Mouse (Mus musculus) kidney, postnatal 0 days (tissue): ENCODE data around the gene Actr5. TPM values are rescaled to one million over a fixed set of nuclear protein-coding genes. Genes with fewer than 3 reads are reported as not detected.

ENCODE experiments used
- ATAC-seq: fragments of 200-750 bp; cut with Nextera tagmentation; replicated peaks from 2 replicates; pipeline ENCODE4 v1.8.0; 2017; ENCODE audit warnings: low read depth, moderate number of reproducible peaks, moderate TSS enrichment, moderate library complexity; ENCODE audit not compliant: low FRiP score
- DNase-seq: peaks from one replicate; pipeline ENCODE4 v3.0.0-alpha.2; 2016; ENCODE audit warnings: low spot score
- H3K27ac ChIP-seq: fragments of 300-500 bp; sonication (generic); 2 replicates; pipeline ENCODE4 v1.5.1; 2014; ENCODE audit warnings: mild to moderate bottlenecking
- H3K27me3 ChIP-seq: fragments of 300-500 bp; sonication (generic); 2 replicates; pipeline ENCODE4 v1.6.1; 2014; ENCODE audit warnings: low read length, mixed read lengths; ENCODE audit not compliant: insufficient read depth
- H3K36me3 ChIP-seq: fragments of 300-500 bp; sonication (generic); 2 replicates; pipeline ENCODE4 v1.6.1; 2014; ENCODE audit warnings: low read length, mixed read lengths; ENCODE audit not compliant: insufficient read depth
- H3K4me1 ChIP-seq: fragments of 300-500 bp; sonication (generic); replicated peaks from 2 replicates; pipeline ENCODE4 v1.6.1; 2014; ENCODE audit warnings: antibody characterized with exemption, low read length, mixed read lengths; ENCODE audit not compliant: insufficient read depth
- H3K4me2 ChIP-seq: fragments of 300-500 bp; sonication (generic); 2 replicates; pipeline ENCODE4 v1.6.1; 2014; ENCODE audit warnings: mild to moderate bottlenecking, low read length, moderate library complexity, mixed read lengths
- H3K4me3 ChIP-seq: fragments of 300-500 bp; sonication (generic); replicated peaks from 2 replicates; pipeline ENCODE4 v1.5.1; 2014; ENCODE audit warnings: low read depth, low read length
- H3K9ac ChIP-seq: fragments of 300-500 bp; sonication (generic); 2 replicates; pipeline ENCODE4 v1.6.1; 2014; ENCODE audit warnings: low read depth, low read length
- H3K9me3 ChIP-seq: fragments of 300-500 bp; sonication (generic); replicated peaks from 2 replicates; pipeline ENCODE4 v1.6.1; 2016; ENCODE audit warnings: low read length, inconsistent platforms, mixed read lengths
- CTCF ChIP-seq: IDR thresholded peaks from 2 replicates; pipeline ENCODE4 v1.5.1; 2016; ENCODE audit warnings: antibody characterized with exemption, low read depth, mild to moderate bottlenecking, moderate library complexity
- WGBS: fragments of 180-500 bp; shearing (Covaris S2); extraction: QIAGEN DNeasy Blood & Tissue Kit; methylation state at CpG from one replicate; pipeline ENCODE4 v1.1.7; 2014; 5-methylcytosine and 5-hydroxymethylcytosine counted together
- polyA plus RNA-seq: library from polyadenylated mRNA; unstranded; fragments of >200 nt; fragmentation: Nextera tagmentation; extraction: Ambion mirVana; gene quantifications from 2 replicates; pipeline ENCODE4 v1.2.1, GENCODE M21; 2015

The Actr5 gene
- polyA plus RNA-seq, 1 experiment from 2014 or later, result 9.1 TPM

- Histone ChIP-seq H3K4me1 (no peaks in the 10 kb centered on the region), H3K9ac (no peak overlapping the region), H3K36me3 (no peaks in the 10 kb centered on the region), H3K4me3 (no peak overlapping the region), H3K27ac (no peak overlapping the region), H3K4me2 (no peak overlapping the region), H3K27me3 (0 out of 2 replicates have a peak, but pooled peaks cover 2% of the 10 kb centered on the region), H3K9me3 (no peaks in the 10 kb centered on the region)
- DNase-seq (no peak), ATAC-seq (no peak)
- WGBS, result 69% methylated on average over 4 of the region's 4 CpGs
- no peak for TF ChIP-seq CTCF
Observed at GRCm38 (mm10) chr2:158593371-158593770, 31.3 kb upstream of the Actr5 start.

DNA sequence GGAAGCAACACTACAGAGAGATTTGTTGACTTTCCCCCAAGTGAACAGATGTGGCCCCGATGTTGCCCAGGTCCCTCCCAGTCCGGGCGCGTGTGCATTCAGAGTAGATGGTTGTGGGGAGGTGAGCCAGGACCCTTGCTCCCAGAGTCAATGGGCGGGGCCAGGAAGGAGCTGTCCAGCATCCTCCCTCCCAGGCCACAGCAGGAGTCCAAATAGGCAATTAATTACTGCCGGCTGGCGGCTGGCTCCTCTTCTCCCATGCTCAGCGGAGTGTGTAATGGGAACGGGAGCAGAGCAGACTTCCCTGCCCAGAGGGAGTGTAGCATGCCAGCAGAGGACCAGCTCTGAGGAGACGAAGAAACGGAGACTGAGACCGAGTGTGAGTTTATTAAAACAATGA, 29.6 kb upstream of the Actr5 start:
- 1% methylated on average over 12 of the region's 12 CpGs for WGBS
- Histone ChIP-seq H3K4me3 (no peak overlapping the region), H3K9me3 (no peaks in the 10 kb centered on the region), H3K4me1 (no peaks in the 10 kb centered on the region), H3K4me2 (peak overlapping the region; percentile 10; the same call in 1 of the 2 replicates), H3K9ac (no peak overlapping the region), H3K27ac (no peak overlapping the region), H3K27me3 (0 out of 2 replicates have a peak, but pooled peaks cover under 1% of the 10 kb centered on the region), H3K36me3 (no peaks in the 10 kb centered on the region)
- peak; percentile 82 for ATAC-seq
- TF ChIP-seq CTCF, result no peak
- DNase-seq, result peak; percentile 89

- Histone ChIP-seq H3K27ac (no peak overlapping the region), H3K4me2 (peak overlapping the region; percentile 10; the same call in 1 of the 2 replicates)
Observed at GRCm38 (mm10) chr2:158595577-158595976, 29.1 kb upstream of the Actr5 start.

GRCm38 (mm10) chr2:158596803-158597202, 27.9 kb upstream of the Actr5 start:
- Histone ChIP-seq H3K9me3 (no peaks in the 10 kb centered on the region), H3K9ac (no peak overlapping the region), H3K4me2 (no peak overlapping the region), H3K4me3 (no peak overlapping the region), H3K27ac (no peak overlapping the region), H3K27me3 (no peaks in the 10 kb centered on the region), H3K36me3 (no peaks in the 10 kb centered on the region), H3K4me1 (no peaks in the 10 kb centered on the region)
- DNase-seq (no peak), ATAC-seq (no peak)
- no peak for TF ChIP-seq CTCF
- WGBS, result 68% methylated on average over 1 of the region's 1 CpGs

More at GRCm38 (mm10) chr2:158595577-158595976, 29.1 kb upstream of the Actr5 start:
- no peaks in the 10 kb centered on the region for H3K4me1 ChIP-seq
- no peak for TF ChIP-seq CTCF
- no peak overlapping the region for H3K9ac ChIP-seq
- no peaks in the 10 kb centered on the region for H3K36me3 ChIP-seq
- ATAC-seq (no peak), DNase-seq (no peak)
- no peaks in the 10 kb centered on the region for H3K9me3 ChIP-seq
- WGBS, result 21% methylated on average over 7 of the region's 7 CpGs
- H3K27me3 ChIP-seq, result no peaks in the 10 kb centered on the region
- no peak overlapping the region for H3K4me3 ChIP-seq

DNA sequence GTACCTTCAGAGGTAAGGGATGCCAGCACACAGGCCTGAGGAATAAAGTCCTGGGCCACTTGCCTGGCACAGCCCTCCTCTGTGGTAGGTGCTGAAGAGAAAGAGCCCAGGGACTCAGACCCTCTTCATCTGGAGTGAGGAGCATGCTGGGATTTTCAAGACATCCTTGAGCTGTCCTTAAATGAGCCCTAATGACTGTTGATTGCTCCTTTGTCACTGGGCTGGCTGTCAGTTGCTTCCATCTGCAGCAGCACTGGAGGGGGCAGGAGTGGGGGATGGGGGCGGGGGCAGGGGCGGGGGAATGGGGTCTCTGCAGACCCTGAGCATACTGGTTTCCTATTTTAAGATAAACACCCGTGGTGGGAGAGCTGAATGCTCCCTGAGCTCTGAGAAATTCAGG, 24.2 kb upstream of the Actr5 start:
- no peak for TF ChIP-seq CTCF
- ATAC-seq (no peak), DNase-seq (no peak)
- Histone ChIP-seq H3K27ac (no peak overlapping the region), H3K9me3 (no peaks in the 10 kb centered on the region), H3K4me1 (no peaks in the 10 kb centered on the region), H3K4me3 (no peak overlapping the region), H3K36me3 (no peaks in the 10 kb centered on the region), H3K9ac (no peak overlapping the region), H3K4me2 (no peak overlapping the region), H3K27me3 (peaks cover 5% of the 10 kb centered on the region; the same call in 1 of the 2 replicates)
- 13% methylated on average over 3 of the region's 3 CpGs for WGBS

GRCm38 (mm10) chr2:158601326-158601725, 23.4 kb upstream of the Actr5 start:
- TF ChIP-seq CTCF, result no peak
- Histone ChIP-seq H3K27me3 (peaks cover 5% of the 10 kb centered on the region; the same call in 1 of the 2 replicates), H3K4me1 (no peaks in the 10 kb centered on the region), H3K4me3 (no peak overlapping the region), H3K36me3 (no peaks in the 10 kb centered on the region), H3K9me3 (no peaks in the 10 kb centered on the region), H3K27ac (no peak overlapping the region), H3K4me2 (no peak overlapping the region), H3K9ac (no peak overlapping the region)
- DNase-seq, result no peak
- 88% methylated on average over 1 of the region's 1 CpGs for whole genome bisulfite sequencing
- ATAC-seq, result no peak

DNA sequence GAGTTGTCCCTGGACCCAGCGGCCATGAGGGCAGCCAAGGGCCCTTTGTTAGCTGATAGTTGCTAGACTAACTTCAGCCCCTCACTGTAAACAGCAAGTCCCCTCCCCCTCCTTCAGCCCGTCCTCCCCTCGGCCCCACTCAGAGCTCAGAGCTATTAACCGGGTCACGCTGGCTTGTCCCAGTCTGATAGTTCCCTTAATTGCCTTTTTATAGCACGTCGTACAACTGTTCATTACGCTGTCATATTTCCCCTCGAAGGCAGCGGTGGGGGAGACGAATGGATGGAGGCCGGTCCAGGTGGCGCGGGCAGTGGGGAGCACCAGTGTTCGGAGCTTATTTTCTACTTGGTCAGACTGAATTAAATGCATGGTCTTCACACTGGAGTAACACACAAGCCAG, 22.0 kb upstream of the Actr5 start:
- H3K4me3 ChIP-seq, result no peak overlapping the region
- peaks cover 13% of the 10 kb centered on the region; the same call in 1 of the 2 replicates for H3K27me3 ChIP-seq
- no peak overlapping the region for H3K9ac ChIP-seq
- WGBS, result 7% methylated on average over 15 of the region's 15 CpGs
- no peak for ATAC-seq
- H3K9me3 ChIP-seq, result no peaks in the 10 kb centered on the region
- no peaks in the 10 kb centered on the region for H3K36me3 ChIP-seq
- no peak for DNase-seq
- H3K27ac ChIP-seq, result no peak overlapping the region
- H3K4me2 ChIP-seq, result no peak overlapping the region
- no peak for TF ChIP-seq CTCF
- no peaks in the 10 kb centered on the region for H3K4me1 ChIP-seq
